Comparison of ENCODE assay signal across 17 mouse cellular contexts in the genomic region with DNA sequence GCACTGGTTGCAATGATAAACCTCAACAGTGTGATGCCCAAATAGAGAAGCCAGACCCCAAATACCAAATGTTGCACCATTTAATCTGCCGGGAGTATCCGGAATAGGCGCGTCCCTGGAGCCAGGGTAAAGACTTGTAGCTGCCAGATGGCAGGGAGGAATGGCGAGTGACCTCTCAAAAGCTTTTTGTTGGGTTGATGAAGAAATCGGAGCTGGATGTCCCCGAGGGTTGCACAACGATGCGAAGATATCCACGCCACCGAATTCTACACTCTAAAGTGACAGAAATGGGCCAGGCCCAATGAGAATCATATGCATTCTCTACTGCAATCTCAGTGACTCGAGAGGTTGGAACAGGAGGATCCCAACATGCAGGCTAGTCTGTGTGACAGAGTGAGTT.
"Had no signal": no experiment of that assay in that cellular context is flagged by ENCODE, and none has a peak within 500 bp of the region (broad histone marks: within the 10 kb centered on the region; RNA-seq: fewer than 3 reads in every experiment).

No protein-coding gene starts in this region.

- H3K4me3 ChIP-seq: liver, embryonic 12.5 days; midbrain, embryonic 10.5 days; midbrain, embryonic 12.5 days; myocyte; neural tube, embryonic 13.5 days; neural tube, embryonic 15.5 days had no signal

- H3K4me1 ChIP-seq: liver, embryonic 12.5 days; midbrain, embryonic 12.5 days; neural tube, embryonic 13.5 days; neural tube, embryonic 15.5 days had no signal

- DNase-seq: lung, embryonic 14.5 days; lung, postnatal 14 days; midbrain, embryonic 14.5 days; retina, postnatal 1 day; right cerebral cortex, adult 18-20 months; right cerebral cortex, postnatal 25 days; right cerebral cortex, postnatal 4 days; spleen, adult 18-20 months; thymus, adult 18-20 months; thymus, postnatal 14 days; thymus, postnatal 36 days had no signal
